Mouse (Mus musculus) G1E-ER4 (cell line): ENCODE measurements around the gene Ptk7. TPM values are rescaled to one million over a fixed set of nuclear protein-coding genes. Genes with fewer than 3 reads are reported as not detected.

ENCODE experiments used
- GATA1 ChIP-seq: IDR thresholded peaks from one replicate; pipeline ENCODE4 v1.8.0; 2012; ENCODE audit warnings: low read length, inconsistent platforms
- polyA plus RNA-seq: library from polyadenylated mRNA; stranded (reverse); fragments of >175 nt; gene quantifications from 2 replicates; pipeline ENCODE4 v1.2.3, GENCODE M21; 2012

Gene Ptk7
- polyA plus RNA-seq, 1 experiment = not detected

- no peak for TF ChIP-seq GATA1
Observed at GRCm38 (mm10) chr17:46649811-46650210, 20.5 kb upstream of the Ptk7 start.

GRCm38 (mm10) chr17:46648436-46648835 lies 19.1 kb upstream of the Ptk7 start:
- no peak for TF ChIP-seq GATA1

GRCm38 (mm10) chr17:46647279-46647678 lies 18.0 kb upstream of the Ptk7 start:
- TF ChIP-seq GATA1 = no peak

GRCm38 (mm10) chr17:46646322-46646662 lies 17.0 kb upstream of the Ptk7 start:
- no peak for TF ChIP-seq GATA1

GRCm38 (mm10) chr17:46645561-46646321 lies 16.4 kb upstream of the Ptk7 start, which contains the start of the genes Klc4 and Mrpl2:
Gene Klc4, minus strand, starts transcription at chr17:46646022.
Gene Mrpl2, plus strand, starts transcription at chr17:46646229.
- no peak for TF ChIP-seq GATA1

GRCm38 (mm10) chr17:46644916-46645475 lies 15.7 kb upstream of the Ptk7 start:
- TF ChIP-seq GATA1 = no peak

GRCm38 (mm10) chr17:46644152-46644805 lies 15.0 kb upstream of the Ptk7 start:
- no peak for TF ChIP-seq GATA1

GRCm38 (mm10) chr17:46642060-46642459 lies 12.8 kb upstream of the Ptk7 start:
- TF ChIP-seq GATA1 = no peak

- no peak for TF ChIP-seq GATA1
Observed at GRCm38 (mm10) chr17:46639929-46640328, 10.6 kb upstream of the Ptk7 start.

- TF ChIP-seq GATA1 = no peak
Observed at GRCm38 (mm10) chr17:46636831-46637523, 7.7 kb upstream of the Ptk7 start.

GRCm38 (mm10) chr17:46629685-46630441 lies 559 bp upstream of the Ptk7 start:
- TF ChIP-seq GATA1 = no peak

GRCm38 (mm10) chr17:46628471-46628790 lies 873 bp downstream of the Ptk7 start:
- no peak for TF ChIP-seq GATA1

GRCm38 (mm10) chr17:46627409-46627808 lies 1.9 kb downstream of the Ptk7 start:
- no peak for TF ChIP-seq GATA1

GRCm38 (mm10) chr17:46624598-46624997 lies 4.7 kb downstream of the Ptk7 start:
- no peak for TF ChIP-seq GATA1

GRCm38 (mm10) chr17:46623819-46624557 lies 5.3 kb downstream of the Ptk7 start:
- no peak for TF ChIP-seq GATA1

- no peak for TF ChIP-seq GATA1
Observed at GRCm38 (mm10) chr17:46622269-46622668, 7.0 kb downstream of the Ptk7 start.
